Mouse (Mus musculus): Measurements from ENCODE around the gene Dbndd2. TPM values are rescaled to one million over a fixed set of nuclear protein-coding genes. Genes with fewer than 3 reads are reported as not detected.
A peak's percentile ranks its signal among the peaks of the same experiment; 100 is the strongest.

The Dbndd2 gene
- total RNA-seq, 1 experiment from 2014 or later = 1.3 TPM

GRCm38 (mm10) chr2:164452000-164452676, 33.8 kb upstream of the Dbndd2 start:
- no peak for ATAC-seq (ENCODE audit: extremely low read depth, insufficient number of reproducible peaks, low FRiP score, poor library complexity, severe bottlenecking)

- no peak for ATAC-seq (ENCODE audit: extremely low read depth, insufficient number of reproducible peaks, low FRiP score, poor library complexity, severe bottlenecking)
Observed at GRCm38 (mm10) chr2:164453047-164453757, 32.7 kb upstream of the Dbndd2 start.

- no peak for ATAC-seq (ENCODE audit: extremely low read depth, insufficient number of reproducible peaks, low FRiP score, poor library complexity, severe bottlenecking)
Observed at GRCm38 (mm10) chr2:164453887-164454500, 31.9 kb upstream of the Dbndd2 start.

GRCm38 (mm10) chr2:164454846-164455245, 31.1 kb upstream of the Dbndd2 start:
- ATAC-seq (ENCODE audit: extremely low read depth, insufficient number of reproducible peaks, low FRiP score, poor library complexity, severe bottlenecking) = no peak

- ATAC-seq (ENCODE audit: extremely low read depth, insufficient number of reproducible peaks, low FRiP score, poor library complexity, severe bottlenecking) = no peak
Observed at GRCm38 (mm10) chr2:164455421-164456190, 30.3 kb upstream of the Dbndd2 start.

GRCm38 (mm10) chr2:164456413-164456812, 29.5 kb upstream of the Dbndd2 start:
- ATAC-seq (ENCODE audit: extremely low read depth, insufficient number of reproducible peaks, low FRiP score, poor library complexity, severe bottlenecking) = no peak

- no peak for ATAC-seq (ENCODE audit: extremely low read depth, insufficient number of reproducible peaks, low FRiP score, poor library complexity, severe bottlenecking)
Observed at GRCm38 (mm10) chr2:164456864-164457300, 29.0 kb upstream of the Dbndd2 start, which contains the start of gene Sys1. Gene Sys1 (plus strand): TSS chr2:164456964.

- no peak for ATAC-seq (ENCODE audit: extremely low read depth, insufficient number of reproducible peaks, low FRiP score, poor library complexity, severe bottlenecking)
Observed at GRCm38 (mm10) chr2:164457942-164458341, 28.0 kb upstream of the Dbndd2 start.

GRCm38 (mm10) chr2:164458535-164458934, 27.4 kb upstream of the Dbndd2 start:
- ATAC-seq (ENCODE audit: extremely low read depth, insufficient number of reproducible peaks, low FRiP score, poor library complexity, severe bottlenecking) = no peak

GRCm38 (mm10) chr2:164460745-164461551, 25.0 kb upstream of the Dbndd2 start, which contains the start of gene Gm20458:
Gene Gm20458 (plus strand): TSS chr2:164460967.
- peak; percentile 94 for ATAC-seq (ENCODE audit: extremely low read depth, insufficient number of reproducible peaks, low FRiP score, poor library complexity, severe bottlenecking)

- ATAC-seq (ENCODE audit: extremely low read depth, insufficient number of reproducible peaks, low FRiP score, poor library complexity, severe bottlenecking) = no peak
Observed at GRCm38 (mm10) chr2:164465161-164465560, 20.7 kb upstream of the Dbndd2 start.

GRCm38 (mm10) chr2:164466787-164467186, 19.1 kb upstream of the Dbndd2 start:
- no peak for ATAC-seq (ENCODE audit: extremely low read depth, insufficient number of reproducible peaks, low FRiP score, poor library complexity, severe bottlenecking)

- peak; percentile 68 for ATAC-seq (ENCODE audit: extremely low read depth, insufficient number of reproducible peaks, low FRiP score, poor library complexity, severe bottlenecking)
Observed at GRCm38 (mm10) chr2:164470254-164470653, 15.7 kb upstream of the Dbndd2 start.

- no peak for ATAC-seq (ENCODE audit: extremely low read depth, insufficient number of reproducible peaks, low FRiP score, poor library complexity, severe bottlenecking)
Observed at GRCm38 (mm10) chr2:164473624-164474023, 12.3 kb upstream of the Dbndd2 start, which contains the start of gene Trp53tg5. Gene Trp53tg5 (minus strand): TSS chr2:164473724.

GRCm38 (mm10) chr2:164486258-164487114, 580 bp downstream of the Dbndd2 start:
- ATAC-seq (ENCODE audit: extremely low read depth, insufficient number of reproducible peaks, low FRiP score, poor library complexity, severe bottlenecking) = no peak; the same call in 1 of the 2 replicates

GRCm38 (mm10) chr2:164487115-164487527, 1.2 kb downstream of the Dbndd2 start:
- no peak for ATAC-seq (ENCODE audit: extremely low read depth, insufficient number of reproducible peaks, low FRiP score, poor library complexity, severe bottlenecking)

GRCm38 (mm10) chr2:164487812-164488211, 1.9 kb downstream of the Dbndd2 start:
- no peak for ATAC-seq (ENCODE audit: extremely low read depth, insufficient number of reproducible peaks, low FRiP score, poor library complexity, severe bottlenecking)
